Mouse (Mus musculus) liver, adult 2 months (tissue): ENCODE results near the gene Nfs1.

Experiments used
- CTCF ChIP-seq: fragments of 200-500 bp; IDR thresholded peaks from 2 replicates; pipeline ENCODE4 v1.5.1; 2011; ENCODE audit warnings: low read depth, low read length, control low read depth
- POLR2A ChIP-seq: fragments of 200-500 bp; IDR thresholded peaks from 2 replicates; pipeline ENCODE4 v1.6.1; 2011; ENCODE audit warnings: low read length, control low read depth; ENCODE audit not compliant: insufficient read depth; ENCODE audit errors: extremely low read depth

DNA sequence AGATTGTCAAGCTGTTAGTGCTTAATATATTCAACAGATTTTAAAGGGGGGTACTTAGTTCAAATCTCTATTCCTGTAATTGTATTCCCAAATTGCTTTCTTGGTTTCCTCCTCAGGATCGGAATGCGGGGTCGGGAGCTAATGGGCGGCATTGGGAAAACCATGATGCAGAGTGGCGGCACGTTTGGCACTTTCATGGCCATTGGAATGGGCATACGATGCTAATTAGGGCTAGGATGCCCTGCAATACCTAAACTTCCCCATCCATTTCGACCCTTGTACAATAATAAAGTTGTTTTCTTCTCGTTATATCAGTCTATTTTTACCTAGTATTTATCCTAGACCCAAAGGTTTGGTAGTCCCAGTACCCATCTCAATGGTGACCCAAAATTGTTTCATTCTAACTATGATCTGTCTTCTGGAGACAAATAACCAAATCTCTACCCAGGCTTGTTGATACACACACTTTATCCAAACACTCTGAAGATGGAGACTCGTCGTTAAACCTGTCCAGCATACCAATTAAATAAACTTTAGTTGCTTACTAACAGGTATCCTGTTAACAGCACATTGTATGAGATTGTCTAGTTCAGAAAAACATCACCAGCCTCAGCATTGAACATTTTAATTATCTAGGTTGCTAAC lies 1.6 kb upstream of the Nfs1 start:
- TF ChIP-seq CTCF = no peak
- no peak for TF ChIP-seq POLR2A
